Mouse (Mus musculus) splenic B cell, adult 2 months (primary cell): ENCODE results near the gene Lif.

Source experiments
- DNase-seq: peaks from one replicate; pipeline ENCODE4 v3.0.0-alpha.2; 2011; ENCODE audit warnings: low read depth, low spot score
- H3K27me3 ChIP-seq: 2 replicates; pipeline ENCODE4 v1.6.1; 2012; ENCODE audit warnings: mild to moderate bottlenecking, low read length, moderate library complexity, mixed read lengths; ENCODE audit not compliant: control insufficient read depth, poor library complexity, insufficient read depth, severe bottlenecking
- H3K36me3 ChIP-seq: 2 replicates; pipeline ENCODE4 v1.6.1; 2012; ENCODE audit warnings: mild to moderate bottlenecking, low read length, moderate library complexity, mixed read lengths; ENCODE audit not compliant: control insufficient read depth, poor library complexity, insufficient read depth, severe bottlenecking

Lif gene

DNA sequence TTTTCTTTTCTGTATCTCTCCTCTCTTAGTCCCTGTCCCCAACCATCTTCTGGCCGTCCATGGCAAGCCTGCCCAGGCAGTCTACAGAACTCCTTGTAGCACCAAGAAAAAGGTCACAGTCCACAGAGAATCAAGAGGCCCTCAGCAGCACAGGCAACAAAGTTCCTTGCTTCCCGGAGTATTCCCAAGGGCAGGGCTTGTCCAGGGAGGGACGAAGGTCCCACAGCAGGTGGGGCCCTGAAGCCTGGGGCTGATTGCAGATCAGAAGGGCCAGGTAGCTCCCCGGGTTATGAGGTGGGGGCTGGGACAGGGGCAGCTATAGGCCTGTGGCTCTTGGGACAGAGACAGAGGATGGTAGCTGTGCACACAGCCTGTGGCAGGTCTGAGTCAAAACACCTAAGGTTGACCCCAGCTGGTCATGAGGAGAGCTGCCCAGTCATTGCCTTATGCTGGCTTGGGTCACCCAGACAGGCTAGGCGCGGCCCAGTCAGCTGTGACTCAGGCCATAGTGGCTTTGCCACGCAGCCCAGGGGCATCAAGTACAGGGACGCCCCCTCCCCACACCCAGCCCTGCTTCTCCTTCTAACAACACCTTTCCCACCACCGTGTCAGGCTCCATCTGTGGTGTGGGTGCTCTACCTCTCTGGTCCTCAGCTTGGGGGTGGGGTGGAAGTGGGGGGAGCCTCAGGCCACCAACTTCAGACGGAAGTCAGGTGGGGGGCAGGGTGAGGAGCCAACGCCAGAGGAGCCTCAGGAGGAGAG, at the start of gene Lif:
Gene Lif, plus strand, starts transcription at position 712 of the 762 bp plus-strand sequence.
- DNase-seq = no peak
- H3K36me3 ChIP-seq = no peaks in the 10 kb centered on the region
- no peaks in the 10 kb centered on the region for H3K27me3 ChIP-seq

DNA sequence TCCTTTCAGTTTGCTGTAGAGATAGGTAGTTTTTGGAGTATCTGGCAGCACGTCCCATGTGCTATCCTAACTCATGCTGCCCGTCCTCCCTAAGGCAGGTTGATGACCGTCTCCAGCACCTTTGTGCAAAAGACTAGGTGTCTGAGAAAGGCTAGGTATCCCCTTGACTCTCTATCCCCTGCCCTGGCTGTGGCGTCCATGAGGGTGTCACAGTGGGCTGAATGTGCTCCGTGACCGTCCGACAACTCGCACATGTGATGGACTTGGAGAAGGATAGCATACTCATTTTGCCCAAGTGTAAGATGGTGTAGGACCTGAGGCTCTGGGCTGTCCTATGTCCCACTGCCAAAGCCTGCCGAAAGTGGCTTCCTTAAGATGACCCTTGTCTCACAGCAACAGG, 49.7 kb upstream of the Lif start:
- no peak for DNase-seq
- Histone ChIP-seq H3K36me3 (peaks cover 6% of the 10 kb centered on the region; the same call in 1 of the 2 replicates), H3K27me3 (no peaks in the 10 kb centered on the region)

DNA sequence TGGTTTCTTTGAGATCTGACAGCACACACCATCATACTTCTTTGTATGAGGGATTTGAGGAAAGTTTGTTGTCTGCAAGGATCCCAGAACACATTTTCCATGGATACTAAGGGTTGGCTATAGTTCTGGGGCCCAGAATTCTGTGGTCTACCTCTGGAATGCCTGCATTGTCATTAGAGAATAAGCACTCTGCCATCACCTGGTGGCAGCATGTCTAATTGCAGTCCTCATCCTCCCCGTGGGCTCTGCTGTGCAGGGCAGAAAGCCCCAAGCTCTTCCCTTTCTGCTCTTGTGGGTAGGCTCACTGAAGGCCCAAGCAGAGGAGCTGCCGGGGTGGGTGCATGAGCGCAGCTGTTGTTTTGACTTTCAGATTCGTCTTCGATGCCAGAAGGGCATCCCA, 47.8 kb upstream of the Lif start:
- peak; percentile 58 for DNase-seq
- no peaks in the 10 kb centered on the region for H3K27me3 ChIP-seq
- H3K36me3 ChIP-seq = peaks cover 6% of the 10 kb centered on the region

DNA sequence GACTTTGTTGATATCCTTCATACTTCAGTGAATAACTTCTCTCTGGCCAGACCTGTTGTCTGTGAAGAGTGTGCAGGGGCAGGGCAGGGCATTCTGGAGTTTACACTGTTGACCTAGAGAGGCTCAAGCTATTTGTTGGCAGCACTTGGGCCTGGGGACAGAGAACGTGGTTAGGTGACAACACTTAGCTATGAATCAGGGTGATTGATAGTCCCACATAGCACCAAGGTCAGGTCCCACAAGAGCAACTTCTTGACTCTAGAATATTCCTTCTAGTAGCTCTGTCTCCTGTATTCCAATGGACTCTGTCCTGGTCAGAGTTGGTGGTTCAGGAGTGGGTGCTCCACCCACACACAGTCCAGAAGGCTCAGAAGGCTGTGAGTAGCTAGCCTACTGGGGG, 46.6 kb upstream of the Lif start:
- DNase-seq = no peak
- Histone ChIP-seq H3K27me3 (no peaks in the 10 kb centered on the region), H3K36me3 (peaks cover 8% of the 10 kb centered on the region)

DNA sequence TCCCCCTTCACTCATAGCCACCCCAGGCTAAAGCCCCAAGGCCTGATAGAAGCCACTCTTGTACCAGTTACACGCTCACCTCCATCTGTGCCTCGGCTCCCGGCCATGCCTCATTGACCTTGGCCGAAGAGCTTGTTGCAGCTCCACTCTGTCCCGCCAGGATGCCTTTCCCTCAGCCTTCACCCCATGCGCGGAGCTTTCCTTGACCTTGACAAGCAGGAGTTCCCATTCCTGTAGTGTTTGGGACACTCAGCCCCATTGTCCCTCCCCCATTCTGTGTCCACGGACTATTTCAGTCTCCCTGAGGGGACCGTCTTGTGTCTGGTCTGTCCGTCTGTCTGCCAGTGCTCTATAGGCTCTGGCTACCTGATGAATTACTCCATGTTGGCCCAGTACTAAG, 44.2 kb upstream of the Lif start:
- DNase-seq = no peak
- H3K27me3 ChIP-seq = no peaks in the 10 kb centered on the region
- H3K36me3 ChIP-seq = peaks cover 7% of the 10 kb centered on the region

DNA sequence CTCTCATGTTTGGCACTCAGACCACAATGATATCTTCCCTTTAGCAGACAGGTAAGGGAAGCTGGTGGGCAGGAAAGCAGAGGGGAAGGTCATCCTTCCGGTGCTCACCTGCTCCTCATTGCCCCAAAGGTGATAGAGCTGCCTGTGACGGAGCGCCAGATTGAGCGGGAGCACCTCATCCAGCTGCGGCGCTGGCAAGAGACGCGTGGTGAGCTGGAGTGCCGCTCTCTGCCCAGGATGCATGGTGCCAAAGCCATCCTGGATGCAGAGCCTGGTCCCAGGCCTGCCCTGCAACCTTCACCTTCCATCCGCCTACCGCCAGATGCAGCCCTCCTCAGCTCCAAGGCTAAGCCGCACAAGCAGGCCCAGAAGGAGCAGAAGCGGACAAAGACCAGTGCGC, 42.8 kb upstream of the Lif start:
- peaks cover 4% of the 10 kb centered on the region for H3K36me3 ChIP-seq
- no peak for DNase-seq
- H3K27me3 ChIP-seq = no peaks in the 10 kb centered on the region

DNA sequence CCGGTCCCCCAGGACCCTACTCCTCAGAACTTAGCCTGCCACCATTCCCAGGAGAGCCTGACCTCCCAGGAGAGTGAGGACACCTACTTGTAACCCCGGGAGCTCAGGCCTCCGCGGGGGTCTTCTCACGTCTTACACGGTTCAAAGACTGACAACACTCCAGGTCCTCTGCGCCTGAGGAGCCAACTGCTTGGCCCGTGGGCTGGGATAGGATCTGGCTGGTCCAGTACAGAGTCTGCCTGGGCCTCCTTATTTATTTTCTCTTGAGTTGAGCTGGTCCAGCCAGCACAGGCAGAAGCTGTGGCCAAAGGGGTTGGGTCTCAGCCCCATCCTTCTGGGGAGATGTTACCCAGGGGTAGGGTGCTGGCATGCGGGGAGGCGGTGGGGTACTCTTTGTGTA, 42.3 kb upstream of the Lif start:
- no peak for DNase-seq
- Histone ChIP-seq H3K36me3 (peaks cover 4% of the 10 kb centered on the region), H3K27me3 (no peaks in the 10 kb centered on the region)

DNA sequence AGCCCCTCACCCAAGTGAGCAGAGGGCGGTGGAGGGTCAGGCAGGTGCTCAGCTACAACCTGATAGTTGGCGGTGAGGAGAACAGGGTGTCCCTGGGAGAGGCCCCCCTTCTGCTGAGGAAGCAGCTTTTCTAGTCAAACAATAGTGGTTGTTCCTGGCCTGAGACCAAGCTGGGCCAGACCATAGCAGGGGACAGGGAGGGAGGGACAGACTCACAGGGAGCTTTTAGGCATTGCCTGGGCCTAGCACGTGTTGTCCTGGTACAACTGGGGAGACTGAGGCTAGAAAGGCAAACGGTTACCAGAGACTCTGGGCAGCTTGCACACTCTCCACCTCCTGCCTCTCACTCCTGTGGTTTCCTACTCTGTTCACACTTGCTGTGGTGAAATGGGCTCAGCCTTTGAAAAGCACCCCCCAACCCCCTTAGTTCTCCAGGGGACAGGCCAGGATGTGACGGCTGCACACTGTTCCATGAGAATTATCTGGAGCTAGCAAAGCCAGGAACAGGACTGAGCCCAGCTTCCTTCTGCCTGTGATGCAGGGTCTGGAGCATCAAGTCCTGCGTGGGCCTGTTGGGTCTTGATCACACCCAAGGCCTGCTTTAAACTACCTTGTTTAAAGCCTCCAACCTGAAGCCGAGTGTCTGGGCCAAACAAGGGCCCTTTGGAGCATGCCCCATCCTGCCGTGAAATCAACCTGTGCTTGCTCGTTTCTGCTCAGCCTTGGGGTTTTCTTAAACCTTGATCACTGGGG, 40.9 kb upstream of the Lif start:
- DNase-seq = no peak
- peaks cover 4% of the 10 kb centered on the region for H3K36me3 ChIP-seq

DNA sequence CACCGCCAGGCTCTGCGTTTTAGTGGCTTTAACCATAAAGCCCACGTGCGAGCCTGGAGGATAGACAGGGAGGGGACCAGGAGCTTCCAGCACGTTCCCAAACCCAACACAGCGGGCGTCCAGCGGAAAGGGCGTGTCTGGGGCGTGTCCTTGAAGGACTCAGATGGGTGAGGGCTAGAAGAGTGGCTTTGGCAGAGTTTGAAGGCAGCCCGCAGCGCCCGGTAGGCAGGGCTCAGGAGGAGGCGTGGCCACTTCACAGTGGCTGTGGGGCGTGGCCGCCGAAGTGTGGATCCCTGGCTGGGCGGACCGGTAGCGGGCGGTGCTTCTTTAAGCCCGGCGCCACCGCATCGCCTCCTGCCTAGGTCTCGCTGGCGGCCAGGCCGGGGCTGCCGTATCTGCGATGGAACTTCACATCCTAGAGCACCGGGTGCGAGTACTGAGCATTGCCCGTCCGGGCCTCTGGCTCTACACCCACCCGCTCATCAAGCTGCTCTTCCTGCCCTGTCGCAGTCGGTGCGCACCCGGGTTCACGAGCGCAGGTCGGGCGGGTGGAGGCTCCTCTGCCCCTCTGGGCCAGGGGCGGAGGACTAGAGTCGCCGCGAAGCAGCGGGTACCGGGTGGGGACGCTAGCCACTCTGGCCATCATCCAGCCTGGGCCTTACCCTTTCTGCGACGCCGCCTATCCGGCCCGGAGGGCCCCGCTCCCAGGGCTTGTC, 39.3 kb upstream of the Lif start, which contains the start of gene Castor1:
Gene Castor1, plus strand, starts transcription at position 312 of the 716 bp plus-strand sequence.
- DNase-seq = peak; percentile 90
- peaks cover 2% of the 10 kb centered on the region; the same call in 1 of the 2 replicates for H3K36me3 ChIP-seq

More for the DNA sequence above, 40.9 kb upstream of the Lif start:
- H3K27me3 ChIP-seq = no peaks in the 10 kb centered on the region

DNA sequence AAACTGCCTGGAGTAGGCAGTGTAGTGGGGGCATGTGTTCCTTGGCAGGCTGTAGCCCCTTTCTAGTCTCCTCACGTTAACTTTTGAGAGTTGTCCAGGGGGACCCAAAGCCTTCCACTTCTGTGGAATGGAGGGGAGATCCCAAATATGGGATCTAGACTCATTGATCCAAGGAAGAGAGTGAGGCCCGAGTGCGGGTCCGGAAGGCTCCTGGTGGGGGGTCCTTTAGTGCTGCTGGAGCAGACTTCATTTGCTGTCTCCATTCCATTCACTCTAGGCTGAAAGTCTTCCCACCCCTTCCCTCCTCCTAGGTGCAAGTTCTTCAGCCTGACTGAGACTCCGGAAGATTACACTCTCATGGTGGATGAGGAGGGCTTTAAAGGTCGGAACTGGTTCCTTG, 38.7 kb upstream of the Lif start:
- H3K27me3 ChIP-seq = no peaks in the 10 kb centered on the region
- DNase-seq = no peak
- peaks cover 2% of the 10 kb centered on the region; the same call in 1 of the 2 replicates for H3K36me3 ChIP-seq

More for the DNA sequence above, 39.3 kb upstream of the Lif start, which contains the start of gene Castor1:
- no peaks in the 10 kb centered on the region for H3K27me3 ChIP-seq

DNA sequence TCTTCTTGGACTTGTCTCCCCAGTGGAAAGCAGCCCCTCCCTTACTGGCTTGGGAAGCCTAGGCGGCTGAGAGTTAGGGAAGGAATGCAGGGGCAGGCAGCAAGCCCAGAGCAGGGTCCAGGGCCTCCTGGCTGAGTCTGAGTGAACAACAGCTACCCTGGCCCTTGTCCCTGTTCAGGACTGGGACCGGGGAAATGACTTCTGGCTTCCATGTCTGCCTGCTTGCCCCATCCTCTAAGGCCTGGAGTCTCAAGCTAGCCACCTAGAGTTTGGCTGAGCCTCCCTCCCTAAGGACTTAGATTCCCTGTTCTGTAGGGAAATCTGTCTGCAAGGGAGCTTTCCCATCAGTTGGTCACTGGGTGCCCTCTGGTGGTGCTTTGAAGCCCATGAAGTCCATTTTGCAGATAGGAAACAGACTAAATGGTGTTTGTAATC, 38.0 kb upstream of the Lif start:
- DNase-seq = peak; percentile 72
- Histone ChIP-seq H3K27me3 (no peaks in the 10 kb centered on the region), H3K36me3 (peaks cover 2% of the 10 kb centered on the region; the same call in 1 of the 2 replicates)

DNA sequence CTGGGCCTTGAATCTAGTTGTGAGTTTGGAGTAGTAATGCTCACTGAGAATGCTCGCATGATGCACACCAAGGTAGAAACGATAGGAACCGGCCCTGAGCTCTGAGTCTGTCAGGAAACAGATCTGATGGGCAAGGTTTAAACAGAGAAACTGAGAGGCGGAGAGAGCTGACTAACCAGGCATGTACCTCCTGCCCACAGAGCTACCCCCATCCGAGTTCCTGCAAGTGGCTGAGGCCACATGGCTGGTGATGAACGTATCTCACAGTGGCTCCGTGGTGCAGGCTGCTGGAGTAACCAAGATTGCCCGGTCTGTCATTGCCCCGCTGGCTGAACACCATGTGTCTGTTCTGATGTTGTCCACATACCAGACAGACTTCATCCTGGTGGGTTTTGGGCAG, 37.4 kb upstream of the Lif start:
- no peak for DNase-seq
- Histone ChIP-seq H3K36me3 (no peaks in the 10 kb centered on the region), H3K27me3 (no peaks in the 10 kb centered on the region)

DNA sequence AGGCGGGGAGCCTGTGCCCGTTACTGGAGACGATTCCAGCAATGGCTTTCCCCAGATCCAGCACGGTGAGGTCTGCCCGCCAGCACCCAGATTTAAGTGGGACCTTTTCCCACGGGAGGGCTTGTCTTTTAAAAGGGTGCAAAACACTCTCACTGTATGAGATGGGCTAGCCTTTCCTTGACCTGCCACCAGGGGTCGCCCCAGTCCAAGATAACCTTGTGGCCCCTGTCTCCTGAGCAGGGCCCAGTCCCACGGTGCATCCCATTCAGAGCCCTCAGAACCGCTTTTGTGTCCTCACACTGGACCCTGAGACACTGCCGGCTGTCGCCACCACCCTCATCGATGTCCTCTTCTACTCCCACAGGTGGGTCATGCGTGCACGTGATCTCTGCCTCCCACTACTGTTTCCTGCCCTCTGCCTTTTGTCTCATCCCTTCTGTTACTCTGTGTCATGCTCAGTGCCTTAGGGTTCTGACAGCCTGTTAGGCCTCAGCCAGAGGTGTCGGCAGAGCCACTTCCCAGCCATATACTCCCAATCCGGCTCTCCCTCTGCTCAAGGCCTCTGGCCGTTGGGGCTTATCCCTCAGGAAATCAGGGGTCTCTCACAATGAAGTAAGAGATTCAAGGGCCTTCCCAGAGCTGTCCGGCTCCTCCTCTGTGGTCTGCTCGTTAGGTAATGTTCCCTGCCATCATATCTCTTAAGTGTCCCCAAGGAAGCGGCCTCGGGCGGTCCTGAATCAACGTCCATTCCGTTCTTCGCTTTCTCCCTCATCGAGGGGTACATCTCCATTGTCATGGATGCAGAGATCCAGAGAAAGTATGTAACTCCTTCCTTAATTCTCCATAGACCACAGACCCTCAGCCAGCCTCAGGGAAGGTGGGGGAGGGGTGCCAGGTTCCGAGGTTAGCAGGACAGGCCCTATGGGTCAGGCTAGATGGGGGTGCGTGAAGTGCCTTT, 36.6 kb upstream of the Lif start:
- DNase-seq = peak; percentile 89
- no peaks in the 10 kb centered on the region for H3K27me3 ChIP-seq
- H3K36me3 ChIP-seq = no peaks in the 10 kb centered on the region
